Mouse (Mus musculus) limb, embryonic 10.5 days (tissue): ENCODE measurements at regions not wholly inside any gene's neighbourhood (a gene's known extent, or its start where the extent isn't known, plus 50 kb on each side); places are given as distances from the start of the nearest gene placed in this dataset.

ENCODE experiments used
- DNase-seq: peaks from one replicate; pipeline ENCODE4 v3.0.0-alpha.2; 2017; ENCODE audit warnings: low spot score
- H3K27ac ChIP-seq: fragments of 300-500 bp; sonication (generic); 2 replicates; pipeline ENCODE4 v1.5.1; 2016; ENCODE audit warnings: mild to moderate bottlenecking
- H3K27me3 ChIP-seq: fragments of 300-500 bp; sonication (generic); 2 replicates; pipeline ENCODE4 v1.6.1; 2016; ENCODE audit warnings: low read depth, mild to moderate bottlenecking; ENCODE audit not compliant: poor library complexity, severe bottlenecking
- H3K36me3 ChIP-seq: fragments of 300-500 bp; sonication (generic); 2 replicates; pipeline ENCODE4 v1.6.1; 2016; ENCODE audit warnings: mild to moderate bottlenecking, moderate library complexity
- H3K4me1 ChIP-seq: fragments of 300-500 bp; sonication (generic); 2 replicates; pipeline ENCODE4 v1.6.1; 2016
- H3K4me3 ChIP-seq: fragments of 300-500 bp; sonication (generic); 2 replicates; pipeline ENCODE4 v1.5.1; 2016; ENCODE audit warnings: mild to moderate bottlenecking, moderate library complexity
- H3K9me3 ChIP-seq: fragments of 300-500 bp; sonication (generic); replicated peaks from 2 replicates; pipeline ENCODE4 v1.6.1; 2016; ENCODE audit warnings: mild to moderate bottlenecking
- WGBS: fragments of 180-500 bp; shearing (Covaris S2); methylation state at CpG from one replicate; pipeline ENCODE4 v1.1.7; 2016; 5-methylcytosine and 5-hydroxymethylcytosine counted together

- Histone ChIP-seq H3K4me1 (peaks cover 9% of the 10 kb centered on the region; the same call in 1 of the 2 replicates), H3K27ac (no peak overlapping the region), H3K36me3 (no peaks in the 10 kb centered on the region), H3K4me3 (no peak overlapping the region), H3K27me3 (no peaks in the 10 kb centered on the region), H3K9me3 (no peaks in the 10 kb centered on the region)
- DNase-seq = no peak
- 87% methylated on average over 2 of the region's 2 CpGs for WGBS
These were observed 205.5 kb upstream of the Hs6st1 start for GRCm38 (mm10) chr1:35862661-35863060.

DNA sequence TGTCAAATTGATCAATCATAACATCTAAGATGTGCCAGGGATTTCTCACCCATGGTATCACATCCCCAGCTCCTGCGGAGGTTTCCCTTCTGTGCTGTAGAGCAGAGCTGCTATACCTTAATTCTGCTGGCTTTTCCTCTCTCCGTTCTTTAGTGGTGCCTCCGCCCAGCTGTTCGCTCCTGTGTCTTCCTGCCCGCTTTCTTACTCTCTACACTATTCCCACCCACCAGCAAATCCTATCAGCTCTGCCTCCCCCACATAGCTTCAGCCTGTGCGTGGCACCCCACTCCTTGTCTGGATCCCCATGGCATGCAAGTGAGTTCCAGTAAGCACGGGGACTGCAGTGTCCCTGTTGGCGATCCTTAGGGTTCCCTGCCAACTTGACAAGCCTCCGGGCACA, 204.0 kb upstream of the Hs6st1 start:
- Histone ChIP-seq H3K4me3 (no peak overlapping the region), H3K9me3 (no peaks in the 10 kb centered on the region), H3K27me3 (no peaks in the 10 kb centered on the region), H3K27ac (no peak overlapping the region), H3K4me1 (peaks cover 9% of the 10 kb centered on the region; the same call in 1 of the 2 replicates), H3K36me3 (no peaks in the 10 kb centered on the region)
- DNase-seq = no peak
- WGBS = 91% methylated on average over 9 of the region's 9 CpGs

GRCm38 (mm10) chr1:35865263-35865662, 202.9 kb upstream of the Hs6st1 start:
- Histone ChIP-seq H3K36me3 (no peaks in the 10 kb centered on the region), H3K4me3 (no peak overlapping the region), H3K4me1 (peaks cover 15% of the 10 kb centered on the region; the same call in 1 of the 2 replicates), H3K27ac (no peak overlapping the region), H3K9me3 (no peaks in the 10 kb centered on the region), H3K27me3 (no peaks in the 10 kb centered on the region)
- no peak for DNase-seq
- 88% methylated on average over 6 of the region's 6 CpGs for WGBS

DNA sequence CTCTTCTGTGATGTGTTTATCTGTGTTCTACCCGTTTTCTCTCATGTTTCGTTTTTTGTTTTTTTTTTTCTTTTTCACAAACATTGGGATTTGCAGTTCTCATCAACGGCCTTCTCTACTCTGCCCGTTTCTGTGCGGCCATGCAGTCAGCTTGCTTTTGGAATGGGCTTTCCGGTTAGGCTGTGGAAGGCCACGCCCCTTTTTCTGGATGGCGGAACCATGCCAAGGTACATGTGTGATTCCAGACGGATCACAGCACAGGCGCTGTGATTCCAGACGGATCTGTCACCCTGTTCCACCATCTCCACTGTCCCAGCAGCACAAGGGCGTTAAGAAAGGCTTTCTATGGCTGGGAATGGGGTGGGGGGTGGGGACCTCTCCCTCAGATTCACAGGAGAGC, 201.6 kb upstream of the Hs6st1 start:
- WGBS = 85% methylated on average over 12 of the region's 12 CpGs

DNA sequence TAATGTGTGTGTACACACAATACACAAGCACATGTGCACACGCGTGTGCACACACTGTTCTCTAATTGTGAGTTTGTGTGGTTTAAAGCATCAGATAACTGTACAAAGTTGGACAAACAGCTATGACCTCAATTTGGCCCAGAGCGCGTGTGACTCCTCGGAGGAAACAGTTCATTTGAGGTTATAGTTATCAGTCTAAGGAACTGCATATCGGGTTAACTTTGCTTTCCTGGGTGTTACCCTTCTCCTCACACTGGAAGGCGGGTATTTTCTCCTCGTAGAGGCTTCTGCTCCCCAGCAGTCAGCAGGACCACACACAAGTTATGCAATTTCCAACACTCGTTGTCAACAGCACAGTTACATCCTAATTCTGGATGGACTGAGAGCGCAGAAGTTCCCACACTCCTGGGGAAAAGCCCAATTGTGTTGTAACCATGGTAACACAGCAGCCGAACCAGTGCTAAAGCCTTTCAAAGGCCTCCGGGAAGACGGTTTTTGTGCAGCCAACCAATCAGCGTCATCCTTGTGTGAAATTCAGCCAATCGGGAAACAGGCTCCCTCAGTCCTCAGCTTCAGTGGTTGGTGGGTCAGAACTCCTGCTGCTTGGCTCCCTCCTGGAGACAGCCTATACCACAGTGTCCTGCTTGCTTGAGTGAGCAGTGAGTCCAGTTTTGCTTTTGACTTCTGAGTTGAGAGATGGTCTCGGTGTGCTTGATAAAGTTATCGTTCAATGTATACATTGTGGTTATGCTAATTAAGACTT, 198.6 kb upstream of the Hs6st1 start:
- DNase-seq = peak; percentile 37
- Histone ChIP-seq H3K36me3 (no peaks in the 10 kb centered on the region), H3K4me3 (peak overlapping the region; percentile 8; the same call in 1 of the 2 replicates), H3K27ac (no peak overlapping the region), H3K4me1 (peaks cover 18% of the 10 kb centered on the region), H3K9me3 (no peaks in the 10 kb centered on the region), H3K27me3 (no peaks in the 10 kb centered on the region)
- WGBS = 57% methylated on average over 17 of the region's 17 CpGs

More for the DNA sequence above, 201.6 kb upstream of the Hs6st1 start:
- Histone ChIP-seq H3K9me3 (no peaks in the 10 kb centered on the region), H3K4me1 (peaks cover 21% of the 10 kb centered on the region; the same call in 1 of the 2 replicates), H3K27ac (no peak overlapping the region), H3K27me3 (no peaks in the 10 kb centered on the region), H3K4me3 (no peak overlapping the region), H3K36me3 (no peaks in the 10 kb centered on the region)
- DNase-seq = no peak

DNA sequence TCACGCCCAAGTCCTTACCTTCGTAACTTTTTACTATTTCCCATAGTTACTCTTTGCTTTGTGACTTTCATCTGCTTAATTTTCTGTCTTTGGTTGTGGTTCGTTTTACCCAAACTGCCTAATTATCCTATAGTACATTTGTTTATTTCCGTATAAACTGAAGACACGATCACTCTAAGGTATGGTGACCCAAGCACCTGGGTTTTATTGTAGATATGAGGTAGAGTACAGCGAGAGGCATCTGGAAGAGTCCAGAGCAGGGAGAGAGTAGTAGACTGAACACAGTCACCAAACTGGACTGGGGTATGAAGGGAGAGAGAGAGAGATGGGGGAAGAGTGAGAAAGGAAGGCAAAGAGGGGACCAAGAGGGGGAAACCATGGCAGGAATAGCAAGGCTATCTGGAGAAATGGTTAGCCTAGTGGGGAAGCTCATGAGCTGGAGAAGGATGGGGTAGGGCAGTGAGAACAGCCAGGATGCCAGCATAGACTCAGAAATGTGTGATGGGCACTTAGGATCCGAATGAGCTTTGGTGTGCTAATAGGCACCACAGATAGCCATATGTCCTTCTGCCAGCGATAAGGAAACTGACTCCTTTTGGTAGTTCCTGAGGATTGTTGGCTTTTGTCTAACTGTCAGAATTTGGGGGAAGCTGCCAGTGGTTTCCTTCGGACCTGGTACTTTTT, 197.9 kb upstream of the Hs6st1 start:
- 87% methylated on average over 9 of the region's 9 CpGs for WGBS

DNA sequence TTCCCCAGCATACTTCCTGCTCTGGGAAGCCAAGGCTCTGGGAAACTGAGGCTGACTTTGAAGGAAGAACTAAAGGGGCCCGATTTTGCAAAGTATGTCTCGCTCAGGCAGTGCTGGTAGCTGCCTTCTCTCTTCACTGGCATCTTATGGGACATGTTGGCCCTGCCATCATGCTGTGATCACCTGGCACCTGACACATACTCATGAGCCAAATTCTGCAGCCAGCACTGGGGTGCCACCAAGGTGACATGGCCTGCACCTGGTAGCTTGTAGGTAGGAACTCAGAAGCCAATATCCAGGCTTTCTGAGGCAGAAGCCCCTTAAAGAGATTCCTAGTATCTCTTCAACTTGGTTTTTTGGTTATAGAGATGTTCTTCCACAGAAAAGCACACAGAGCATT, 195.2 kb upstream of the Hs6st1 start:
- no peak for DNase-seq
- Histone ChIP-seq H3K27me3 (no peaks in the 10 kb centered on the region), H3K27ac (no peak overlapping the region), H3K4me3 (no peak overlapping the region), H3K36me3 (no peaks in the 10 kb centered on the region), H3K9me3 (no peaks in the 10 kb centered on the region), H3K4me1 (peaks cover 28% of the 10 kb centered on the region)
- 90% methylated on average over 2 of the region's 2 CpGs for WGBS

More for the DNA sequence above, 197.9 kb upstream of the Hs6st1 start:
- no peak overlapping the region for H3K4me3 ChIP-seq
- no peak for DNase-seq
- H3K4me1 ChIP-seq = peaks cover 25% of the 10 kb centered on the region
- no peaks in the 10 kb centered on the region for H3K36me3 ChIP-seq
- H3K27ac ChIP-seq = 0 out of 2 replicates have a peak overlapping the region, but pooled peaks have one; percentile 23
- H3K27me3 ChIP-seq = no peaks in the 10 kb centered on the region
- H3K9me3 ChIP-seq = no peaks in the 10 kb centered on the region

- WGBS = 72% methylated on average over 11 of the region's 11 CpGs
- peak overlapping the region; percentile 30; the same call in 1 of the 2 replicates for H3K27ac ChIP-seq
- H3K9me3 ChIP-seq = no peaks in the 10 kb centered on the region
- no peaks in the 10 kb centered on the region for H3K27me3 ChIP-seq
- peaks cover 21% of the 10 kb centered on the region for H3K4me1 ChIP-seq
- DNase-seq = no peak
- no peak overlapping the region for H3K4me3 ChIP-seq
- no peaks in the 10 kb centered on the region for H3K36me3 ChIP-seq
These were observed 192.9 kb upstream of the Hs6st1 start for GRCm38 (mm10) chr1:35875210-35875811.

- Histone ChIP-seq H3K4me1 (peaks cover 16% of the 10 kb centered on the region), H3K27me3 (no peaks in the 10 kb centered on the region), H3K36me3 (no peaks in the 10 kb centered on the region), H3K27ac (no peak overlapping the region), H3K9me3 (no peaks in the 10 kb centered on the region), H3K4me3 (no peak overlapping the region)
- DNase-seq = no peak
- WGBS = 89% methylated on average over 4 of the region's 4 CpGs
These were observed 189.8 kb upstream of the Hs6st1 start for GRCm38 (mm10) chr1:35878426-35878825.

DNA sequence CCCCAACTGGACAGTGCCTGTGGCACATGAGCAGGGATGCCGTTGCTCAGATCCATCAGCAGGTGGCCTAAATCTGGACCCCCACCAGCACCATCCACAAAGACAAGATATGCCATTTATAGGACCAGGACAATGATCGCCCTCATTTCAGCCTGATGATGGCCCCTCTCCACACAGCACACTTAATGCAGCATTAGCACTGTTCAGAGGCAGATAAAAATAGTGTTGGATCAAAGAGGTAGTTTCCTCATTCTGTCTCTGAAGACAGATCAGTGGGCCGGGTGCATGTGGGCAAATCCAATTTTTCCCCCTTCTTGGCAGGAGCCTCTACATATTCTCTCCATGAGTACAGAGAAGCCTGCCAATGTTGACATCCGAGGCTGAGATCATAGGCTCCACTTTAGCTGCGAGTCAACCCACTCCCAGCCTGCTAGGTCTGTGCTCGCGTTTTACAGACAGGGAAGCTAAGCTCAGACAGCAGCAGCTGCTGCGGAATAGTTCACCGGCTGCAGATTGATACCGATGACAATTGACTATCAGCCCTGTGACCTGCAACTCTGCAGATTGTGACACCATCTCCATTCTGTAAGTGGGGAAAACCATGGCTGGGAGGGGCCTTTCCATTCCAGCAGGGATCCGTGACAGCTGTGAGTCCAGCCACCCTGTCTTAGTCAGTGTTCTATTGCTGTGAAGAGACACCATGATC, 188.7 kb upstream of the Hs6st1 start:
- no peaks in the 10 kb centered on the region for H3K9me3 ChIP-seq
- 85% methylated on average over 11 of the region's 11 CpGs for WGBS
- no peak overlapping the region for H3K4me3 ChIP-seq
- no peak overlapping the region for H3K27ac ChIP-seq
- H3K27me3 ChIP-seq = no peaks in the 10 kb centered on the region
- DNase-seq = no peak
- H3K36me3 ChIP-seq = no peaks in the 10 kb centered on the region
- peaks cover 15% of the 10 kb centered on the region for H3K4me1 ChIP-seq

GRCm38 (mm10) chr1:35880562-35881265, 187.5 kb upstream of the Hs6st1 start:
- WGBS = 84% methylated on average over 6 of the region's 6 CpGs
- peaks cover 4% of the 10 kb centered on the region for H3K4me1 ChIP-seq
- no peak for DNase-seq

DNA sequence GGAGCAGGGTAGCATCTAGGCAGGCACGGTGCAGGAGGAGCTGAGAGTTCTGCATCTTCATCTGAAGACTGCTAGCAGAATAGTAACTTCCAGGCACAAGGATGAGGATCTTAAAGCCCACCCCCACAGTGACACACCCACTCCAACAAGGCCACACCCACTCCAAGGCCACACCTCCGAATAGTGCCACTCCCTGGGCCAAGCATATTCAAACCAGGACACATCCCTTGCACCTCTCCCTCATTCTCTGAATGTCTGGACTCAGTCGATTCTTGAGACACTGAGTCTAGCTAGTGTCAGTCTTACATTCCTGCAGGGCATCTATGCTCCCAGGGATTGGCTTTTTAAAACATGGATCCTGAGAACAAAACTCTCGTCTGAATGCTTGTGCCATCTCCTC, 186.7 kb upstream of the Hs6st1 start:
- Histone ChIP-seq H3K4me3 (no peak overlapping the region), H3K27ac (no peak overlapping the region), H3K27me3 (no peaks in the 10 kb centered on the region), H3K9me3 (no peaks in the 10 kb centered on the region), H3K4me1 (no peaks in the 10 kb centered on the region), H3K36me3 (no peaks in the 10 kb centered on the region)
- WGBS = 83% methylated on average over 4 of the region's 4 CpGs
- no peak for DNase-seq

More at GRCm38 (mm10) chr1:35880562-35881265, 187.5 kb upstream of the Hs6st1 start:
- Histone ChIP-seq H3K4me3 (no peak overlapping the region), H3K36me3 (no peaks in the 10 kb centered on the region), H3K27me3 (no peaks in the 10 kb centered on the region), H3K27ac (no peak overlapping the region), H3K9me3 (no peaks in the 10 kb centered on the region)
